Mouse (Mus musculus): ENCODE results near the gene Kcnh1. TPM values are rescaled to one million over a fixed set of nuclear protein-coding genes. Genes with fewer than 3 reads are reported as not detected.

The Kcnh1 gene
- polyA plus RNA-seq, 1 experiment, result 1.2 TPM

GRCm38 (mm10) chr1:192463732-192464131 lies 273.2 kb downstream of the Kcnh1 start:
- DNase-seq (ENCODE audit: low spot score), result no peak

DNA sequence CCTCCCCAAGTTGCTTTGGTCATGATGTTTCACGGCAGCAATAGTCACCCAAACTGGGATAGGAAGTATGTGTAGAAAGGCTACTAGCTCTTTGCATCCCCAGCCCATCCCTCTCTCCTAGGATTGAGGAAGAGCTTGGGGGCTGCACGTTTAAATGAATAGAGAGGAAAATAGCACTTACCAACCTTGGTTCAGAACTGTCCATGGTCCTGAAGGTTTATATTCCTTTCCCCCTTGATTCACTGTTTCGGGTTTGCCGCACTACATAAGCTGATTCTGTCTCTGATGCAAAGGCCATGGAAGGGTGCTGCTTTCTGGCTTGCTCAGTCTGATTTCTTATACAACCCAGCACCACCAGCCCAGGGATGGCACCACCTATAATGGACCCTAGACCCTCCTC lies 281.8 kb downstream of the Kcnh1 start:
- no peak for DNase-seq (ENCODE audit: low spot score)

- DNase-seq (ENCODE audit: low spot score), result no peak
Observed at GRCm38 (mm10) chr1:192473134-192473533, 282.6 kb downstream of the Kcnh1 start.

- DNase-seq (ENCODE audit: low spot score), result no peak
Observed at GRCm38 (mm10) chr1:192476704-192477103, 286.1 kb downstream of the Kcnh1 start.

DNA sequence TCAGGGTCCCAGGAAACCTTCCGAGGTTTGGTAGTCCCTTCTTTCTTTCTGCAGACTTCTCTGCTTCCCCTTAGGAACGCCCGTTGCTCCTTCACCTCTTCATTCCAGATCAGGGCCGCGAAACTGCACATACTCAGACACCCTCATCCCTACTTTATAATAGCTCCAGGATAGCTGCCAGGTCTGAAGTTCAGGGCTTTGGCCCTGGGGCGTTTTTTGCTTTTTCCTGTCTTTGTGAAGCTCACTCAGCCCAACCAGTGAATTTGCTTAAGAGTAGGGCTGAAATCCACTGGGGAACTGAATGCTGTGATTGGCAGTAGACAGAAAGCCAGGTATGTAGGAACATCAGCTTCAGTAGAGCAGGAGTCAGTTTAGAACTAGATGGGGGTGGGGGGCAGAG lies 287.0 kb downstream of the Kcnh1 start:
- DNase-seq (ENCODE audit: low spot score), result no peak

GRCm38 (mm10) chr1:192478176-192478575 lies 287.6 kb downstream of the Kcnh1 start:
- DNase-seq (ENCODE audit: low spot score), result no peak

- DNase-seq (ENCODE audit: low spot score), result no peak
Observed at GRCm38 (mm10) chr1:192480072-192480784, 289.7 kb downstream of the Kcnh1 start.

DNA sequence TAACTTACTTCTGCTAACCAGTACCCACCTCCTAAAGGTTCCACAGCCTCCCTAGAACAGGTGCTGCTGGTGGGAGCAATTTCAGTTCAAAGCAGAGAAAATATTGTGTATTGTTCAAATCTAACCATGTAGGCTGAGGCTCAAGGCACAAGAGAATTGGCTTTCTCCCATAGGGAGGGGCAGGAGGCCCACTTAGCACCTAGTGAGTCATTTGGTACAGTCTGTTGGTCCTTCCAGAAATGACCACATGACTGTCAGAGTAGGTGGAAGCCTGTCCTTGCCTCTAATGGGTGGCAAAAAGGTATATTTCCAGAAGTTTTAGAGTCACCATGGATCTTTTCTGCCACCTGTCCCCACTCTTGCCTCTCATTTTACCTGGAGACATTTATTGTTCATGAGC lies 290.9 kb downstream of the Kcnh1 start:
- DNase-seq (ENCODE audit: low spot score), result no peak

DNA sequence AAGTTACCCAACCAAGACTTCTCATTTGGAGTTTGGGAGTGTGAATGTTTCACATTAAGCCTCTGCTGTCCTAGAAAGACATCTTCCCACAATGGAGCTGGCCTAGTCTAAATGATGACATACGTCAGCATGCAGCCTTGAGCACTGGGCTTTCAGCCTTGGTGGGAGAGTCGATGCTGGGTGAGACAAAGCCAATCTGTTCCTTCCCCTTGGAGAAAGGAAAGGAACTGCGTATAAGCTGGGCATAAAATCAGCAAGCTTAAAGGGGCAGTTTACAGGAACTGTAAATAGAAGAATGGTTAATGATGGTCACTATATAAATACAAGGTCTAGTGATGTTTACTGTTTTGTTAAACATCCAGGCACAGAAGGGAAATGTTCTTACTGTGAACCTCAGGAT lies 294.5 kb downstream of the Kcnh1 start:
- DNase-seq (ENCODE audit: low spot score), result no peak

DNA sequence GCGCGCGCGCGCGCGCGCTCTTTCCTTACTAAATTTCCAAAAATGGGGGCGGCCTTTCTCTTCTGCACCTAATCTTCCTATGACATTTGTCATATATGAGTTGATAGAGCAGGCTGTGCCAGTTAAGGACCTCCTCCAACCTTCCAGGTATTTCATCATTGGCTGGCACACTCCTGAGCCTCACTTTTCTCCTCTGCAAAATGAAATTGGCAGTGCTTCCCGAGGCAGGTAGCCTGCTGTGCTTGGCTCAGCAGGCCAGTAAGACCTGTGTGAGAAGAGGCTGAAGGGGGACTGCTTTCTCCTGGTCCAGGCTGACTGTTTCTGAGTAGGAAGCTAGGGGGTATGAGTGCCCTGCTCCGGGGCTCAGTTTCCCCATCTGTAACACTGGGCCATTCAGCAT lies 297.0 kb downstream of the Kcnh1 start:
- DNase-seq (ENCODE audit: low spot score), result no peak

- DNase-seq (ENCODE audit: low spot score), result no peak
Observed at GRCm38 (mm10) chr1:192489908-192490825, 299.6 kb downstream of the Kcnh1 start.

DNA sequence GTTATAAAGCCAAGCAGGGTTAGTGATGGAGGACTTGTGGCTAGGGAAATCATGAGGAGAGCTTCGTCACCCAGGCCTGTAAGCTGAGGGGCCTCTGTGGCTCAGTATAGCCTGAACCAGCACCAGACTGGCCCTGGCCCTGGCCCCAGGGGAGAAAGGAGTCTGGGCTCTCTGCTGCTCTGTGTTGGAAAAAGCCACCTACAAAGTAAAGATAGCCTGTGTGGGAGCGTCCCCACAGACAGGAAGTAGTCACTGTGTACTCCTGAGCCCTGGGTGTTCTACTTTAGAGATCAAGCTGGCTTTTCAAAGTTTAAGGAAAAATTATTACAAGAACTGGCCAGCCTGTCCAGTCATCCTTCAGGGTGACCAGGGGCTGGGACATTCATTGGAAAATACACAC lies 306.9 kb downstream of the Kcnh1 start:
- DNase-seq (ENCODE audit: low spot score), result no peak

GRCm38 (mm10) chr1:192502016-192502415 lies 311.4 kb downstream of the Kcnh1 start:
- DNase-seq (ENCODE audit: low spot score), result no peak

DNA sequence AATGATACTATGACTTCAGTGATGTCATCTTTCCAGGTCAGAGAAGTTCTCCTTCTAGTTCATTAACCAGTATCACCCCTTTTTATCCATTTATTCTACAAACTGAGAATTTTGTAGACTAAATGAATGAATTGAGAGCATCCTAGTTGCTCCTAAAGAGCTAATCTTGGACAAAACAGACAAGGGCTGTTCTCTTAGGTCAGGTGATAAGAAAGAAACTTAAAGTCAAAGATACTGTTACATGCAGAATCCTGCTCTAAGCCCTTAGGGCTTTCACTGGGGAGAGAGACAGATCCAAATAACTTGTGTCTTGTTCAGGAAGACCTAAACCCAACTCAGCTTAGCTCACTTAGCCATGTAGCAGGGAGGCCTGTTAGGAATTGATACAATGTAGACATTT lies 312.3 kb downstream of the Kcnh1 start:
- no peak for DNase-seq (ENCODE audit: low spot score)

DNA sequence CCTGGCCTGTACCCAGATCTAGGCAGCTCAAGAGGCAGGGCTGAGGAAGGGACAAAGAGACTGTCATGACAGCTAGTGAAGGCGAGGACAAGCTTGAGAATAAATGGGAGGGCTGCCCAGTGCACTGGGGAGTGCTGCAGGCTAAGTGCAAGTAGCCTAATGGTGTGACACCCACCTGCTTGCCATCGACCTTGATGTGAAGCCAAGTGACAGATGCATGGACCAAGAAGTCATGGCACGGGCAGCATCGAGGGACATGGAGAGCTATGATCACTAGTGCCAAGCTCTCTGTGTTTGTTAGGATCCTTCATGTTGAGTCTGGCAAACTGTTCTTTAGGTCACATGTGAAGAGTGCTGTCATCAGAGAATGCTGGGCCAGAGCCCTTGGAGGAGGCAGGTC lies 313.1 kb downstream of the Kcnh1 start:
- DNase-seq (ENCODE audit: low spot score), result no peak

- no peak for DNase-seq (ENCODE audit: low spot score)
Observed at GRCm38 (mm10) chr1:192512821-192513220, 322.2 kb downstream of the Kcnh1 start.

DNA sequence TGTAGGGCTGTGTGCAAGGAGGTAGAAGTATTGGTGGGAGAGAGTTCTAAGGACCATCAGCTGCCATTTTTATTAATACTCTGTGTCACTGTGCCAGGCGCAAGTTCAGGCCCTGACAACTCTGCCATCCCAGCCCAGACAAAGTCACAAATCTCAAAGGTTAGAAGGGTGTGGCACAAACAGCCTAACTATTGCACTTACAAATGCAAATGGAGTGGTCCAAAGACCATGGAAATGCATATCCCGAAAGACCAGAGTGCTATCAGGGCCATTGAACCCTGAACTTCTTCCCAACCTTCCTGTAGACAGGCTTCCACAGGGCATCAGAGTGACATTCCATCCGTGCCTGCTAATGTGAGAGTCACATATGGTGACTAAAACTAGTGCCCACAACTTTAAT lies 324.8 kb downstream of the Kcnh1 start:
- DNase-seq (ENCODE audit: low spot score), result no peak

- no peak for DNase-seq (ENCODE audit: low spot score)
Observed at GRCm38 (mm10) chr1:192519713-192520112, 329.1 kb downstream of the Kcnh1 start.

DNA sequence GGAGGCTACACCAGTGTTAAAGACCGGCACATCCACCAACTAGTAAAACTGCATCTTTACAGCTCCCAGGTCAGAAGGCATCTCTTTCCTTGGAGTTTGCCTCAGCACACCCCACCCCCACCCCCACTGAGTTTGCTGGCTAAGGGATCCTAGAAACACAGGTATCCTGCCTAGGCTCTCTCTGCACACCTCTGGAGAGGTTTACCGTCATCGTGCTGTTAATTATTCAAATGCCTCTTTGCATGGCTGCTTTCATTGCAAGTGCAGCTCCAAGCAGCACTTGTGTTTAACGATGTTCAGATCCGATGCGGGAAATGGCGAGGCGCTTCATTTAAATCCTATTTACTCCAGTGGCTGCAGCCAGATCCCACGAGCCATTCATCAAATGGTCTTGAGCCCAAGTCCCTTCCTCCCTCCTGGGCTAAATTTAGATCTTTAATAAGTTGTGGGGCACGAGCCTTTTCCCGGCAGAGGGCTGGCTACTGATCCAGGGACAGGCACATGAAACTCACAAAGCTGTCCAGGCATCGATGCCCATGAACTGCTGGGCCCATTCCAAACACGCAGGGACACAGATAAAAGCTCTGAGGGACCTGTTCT lies 330.4 kb downstream of the Kcnh1 start:
- DNase-seq (ENCODE audit: low spot score), result no peak

DNA sequence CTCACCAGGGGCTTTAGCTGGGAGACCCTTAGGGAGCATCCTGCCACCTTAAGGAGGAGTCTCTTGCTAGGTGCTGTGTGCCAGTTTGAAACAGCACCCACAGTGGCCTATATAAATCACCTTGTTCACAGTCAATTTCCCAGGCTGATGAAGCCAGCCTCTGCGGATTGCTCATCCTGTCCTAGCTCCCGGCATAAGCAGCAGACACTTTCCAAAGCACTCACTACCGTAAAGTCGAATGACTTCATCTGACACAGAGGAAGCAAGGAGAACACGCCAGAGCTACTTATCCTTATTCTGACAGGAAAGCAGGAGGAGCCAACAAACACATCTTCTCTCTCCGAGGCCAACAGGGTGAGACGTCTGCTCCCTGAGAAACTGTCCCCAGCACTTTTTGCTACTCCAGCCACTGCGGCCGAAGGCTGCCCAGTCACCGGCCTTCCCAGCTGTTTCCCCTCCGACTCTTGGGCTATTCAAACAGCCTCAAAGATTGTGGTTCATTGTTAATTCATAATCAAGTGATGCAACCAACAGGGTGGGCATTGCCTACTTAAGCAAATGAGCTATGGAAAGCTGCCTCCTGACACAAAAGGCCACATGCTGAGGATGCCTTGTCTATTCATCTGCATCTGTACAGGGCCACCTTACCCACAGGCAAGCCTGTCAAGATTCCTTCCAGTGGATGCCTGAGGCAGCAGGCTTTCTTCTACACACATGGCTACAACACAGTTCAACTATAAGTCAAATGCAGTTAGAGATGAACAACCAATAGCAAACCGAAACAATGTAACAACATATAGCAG lies 332.0 kb downstream of the Kcnh1 start:
- DNase-seq (ENCODE audit: low spot score), result no peak

DNA sequence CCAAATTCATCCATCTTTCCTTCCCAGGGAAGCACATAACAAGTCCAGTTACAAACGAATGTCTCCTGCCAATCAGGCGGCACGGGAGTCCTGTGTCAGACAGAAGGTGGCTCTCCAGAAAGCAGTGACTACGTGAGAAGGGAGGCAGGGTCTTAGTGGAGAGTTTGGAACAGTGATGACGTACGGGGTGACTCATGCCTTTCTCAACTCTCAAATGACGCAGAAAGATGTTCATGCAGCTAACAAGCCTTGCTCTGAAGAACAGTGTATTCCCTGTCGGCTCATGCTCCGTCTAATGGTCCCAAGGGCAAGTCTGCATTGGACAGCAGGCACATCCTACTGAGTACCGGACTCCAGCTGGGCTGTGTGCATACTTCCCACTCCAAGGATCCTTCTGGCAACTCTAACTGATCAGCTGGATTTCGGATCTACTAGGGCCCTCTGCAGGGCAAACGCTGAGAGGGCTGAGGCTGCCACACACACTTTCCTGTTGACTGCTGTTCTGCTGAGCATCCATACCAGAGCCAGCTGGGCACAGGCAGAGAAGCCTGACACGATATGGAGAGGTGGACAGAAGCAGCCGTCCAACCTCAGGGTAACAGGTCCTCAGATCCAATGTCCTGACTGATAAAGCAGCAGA lies 335.3 kb downstream of the Kcnh1 start:
- no peak for DNase-seq (ENCODE audit: low spot score)
